Mouse (Mus musculus) stomach, postnatal 0 days (tissue): ENCODE data around the gene Nit1.

Experiments used
- CTCF ChIP-seq: IDR thresholded peaks from 2 replicates; pipeline ENCODE4 v1.5.1; 2016; ENCODE audit warnings: antibody characterized with exemption, low read depth, mild to moderate bottlenecking, moderate library complexity
- EP300 ChIP-seq: optimal IDR thresholded peaks from 2 replicates; pipeline ENCODE3; 2016; ENCODE audit warnings: antibody characterized with exemption

DNA sequence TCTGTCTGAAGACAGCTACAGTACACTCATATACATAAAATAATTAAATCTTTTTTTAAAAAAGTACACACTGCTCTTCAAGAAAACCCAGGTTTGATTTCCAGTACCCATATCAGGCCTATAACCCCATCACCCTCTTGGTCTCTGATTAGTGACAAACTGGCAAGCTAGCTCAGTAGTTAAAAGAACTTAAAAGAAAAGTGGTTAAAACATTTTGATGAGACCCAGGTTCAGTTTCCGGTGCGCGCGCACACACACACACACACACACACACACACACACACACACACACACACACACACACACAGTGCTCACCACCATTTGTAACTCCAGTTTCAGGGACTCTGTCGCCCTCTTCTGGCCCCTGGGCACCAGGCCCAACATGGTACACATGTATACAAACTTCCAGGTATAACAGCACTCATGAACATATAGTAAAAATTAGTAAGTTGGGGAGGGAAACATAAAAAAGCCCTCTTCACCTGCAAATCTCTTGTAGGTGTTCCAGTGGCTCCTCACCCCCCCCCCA is 10.4 kb upstream of the Nit1 start:
- peak; percentile 80 for TF ChIP-seq CTCF
- no peak for TF ChIP-seq EP300
